Mouse (Mus musculus) adrenal gland, postnatal 10 days (tissue): ENCODE measurements around the gene Ptprcap. TPM values are rescaled to one million over a fixed set of nuclear protein-coding genes. Genes with fewer than 3 reads are reported as not detected.

Experiments
- DNase-seq: peaks from one replicate; pipeline ENCODE4 v3.0.0; 2021; ENCODE audit warnings: mixed read lengths
- total RNA-seq, 2 experiments: library from RNA; stranded (reverse); gene quantifications; 2 replicates each; pipeline ENCODE4 v1.2.3; 2021

Ptprcap gene
- total RNA-seq, 2 experiments from 2014 or later = 11.5 to 14.0 TPM

DNA sequence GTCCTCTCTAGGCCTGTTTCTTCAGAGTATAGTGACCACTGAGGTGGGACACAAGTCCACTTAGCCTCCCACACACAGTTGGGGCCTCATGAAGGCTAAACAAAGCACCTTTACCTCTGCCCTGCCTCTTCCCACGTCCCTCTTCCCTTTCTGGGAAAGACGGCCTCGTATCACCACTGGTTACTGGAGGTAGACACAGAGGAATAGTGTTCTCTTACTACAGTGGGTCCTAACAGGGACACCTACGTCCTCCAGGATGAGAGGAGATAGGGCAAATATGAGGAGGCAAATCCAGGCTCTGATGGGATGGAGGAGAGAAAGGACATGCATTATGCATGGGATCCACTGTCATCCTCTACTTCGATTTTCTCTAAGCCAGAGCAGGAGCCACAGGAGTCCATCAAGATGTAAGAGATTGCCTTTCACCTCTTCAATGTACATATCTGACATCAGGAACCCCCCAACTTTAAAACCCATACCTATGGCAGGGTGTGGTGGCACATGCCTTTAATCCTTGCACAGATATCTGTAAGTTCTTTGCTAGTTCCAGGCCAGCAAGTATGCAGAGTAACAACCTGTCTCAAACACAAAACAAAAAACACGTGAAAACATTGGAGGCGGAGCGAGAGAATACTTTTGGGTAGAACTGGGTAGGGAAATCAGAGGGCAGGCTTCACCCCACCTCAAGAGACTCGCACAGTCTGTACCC is 5.5 kb upstream of the Ptprcap start:
- no peak for DNase-seq

DNA sequence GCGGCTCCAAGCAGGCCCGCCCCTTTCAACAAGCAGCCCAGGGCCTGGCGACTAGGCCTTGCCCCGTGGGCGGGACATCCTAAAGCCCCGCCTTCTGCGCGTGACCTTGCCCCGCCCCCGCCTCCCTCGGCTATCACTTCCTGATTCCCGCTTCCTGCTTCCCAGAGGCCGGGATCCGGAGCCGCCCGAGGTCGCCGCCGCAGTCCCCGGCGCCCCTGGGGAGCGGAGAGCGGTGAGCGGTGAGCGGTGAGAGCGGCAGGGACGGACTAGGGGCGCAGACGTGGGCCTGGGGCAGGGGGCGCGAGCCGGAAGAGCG is 5.0 kb upstream of the Ptprcap start, which contains the start of gene Coro1b:
Gene Coro1b (plus strand): TSS at position 129 of the 316 bp plus-strand sequence.
- DNase-seq = peak; percentile 100

DNA sequence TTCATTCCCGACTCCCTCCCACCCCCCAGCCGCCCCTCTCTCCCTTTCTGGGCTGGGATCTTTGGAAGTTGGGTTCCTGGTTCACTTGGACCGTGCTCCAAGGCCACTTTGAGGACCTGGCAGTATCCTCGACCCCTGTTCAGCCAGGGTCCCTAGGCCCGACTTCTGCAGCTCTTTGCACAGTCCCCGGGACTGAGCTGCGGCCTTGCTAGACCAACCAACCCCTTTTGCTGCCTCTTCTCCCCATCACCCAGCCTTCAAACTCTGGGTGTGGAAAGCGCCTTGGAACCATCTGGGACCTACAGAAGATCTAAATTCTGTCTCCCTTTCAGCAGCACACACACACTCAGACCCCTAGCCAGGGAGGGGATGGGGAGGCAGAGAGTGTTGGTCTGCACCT is 4.6 kb upstream of the Ptprcap start:
- no peak for DNase-seq

DNA sequence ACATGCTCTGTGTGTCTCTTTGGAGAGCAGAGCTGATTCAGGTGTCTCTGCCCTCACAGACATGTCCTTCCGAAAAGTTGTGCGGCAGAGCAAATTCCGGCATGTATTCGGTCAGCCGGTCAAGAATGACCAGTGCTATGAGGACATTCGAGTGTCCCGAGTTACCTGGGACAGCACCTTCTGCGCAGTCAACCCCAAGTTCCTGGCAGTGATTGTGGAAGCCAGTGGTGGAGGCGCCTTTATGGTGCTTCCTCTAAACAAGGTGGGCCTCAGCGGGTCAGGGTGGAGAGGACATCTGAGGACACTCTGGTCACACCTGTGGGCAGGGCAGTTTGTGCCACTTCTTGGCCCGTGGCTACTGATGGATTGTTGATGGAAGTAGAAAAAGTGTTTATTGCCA is 4.1 kb upstream of the Ptprcap start:
- DNase-seq = no peak

DNA sequence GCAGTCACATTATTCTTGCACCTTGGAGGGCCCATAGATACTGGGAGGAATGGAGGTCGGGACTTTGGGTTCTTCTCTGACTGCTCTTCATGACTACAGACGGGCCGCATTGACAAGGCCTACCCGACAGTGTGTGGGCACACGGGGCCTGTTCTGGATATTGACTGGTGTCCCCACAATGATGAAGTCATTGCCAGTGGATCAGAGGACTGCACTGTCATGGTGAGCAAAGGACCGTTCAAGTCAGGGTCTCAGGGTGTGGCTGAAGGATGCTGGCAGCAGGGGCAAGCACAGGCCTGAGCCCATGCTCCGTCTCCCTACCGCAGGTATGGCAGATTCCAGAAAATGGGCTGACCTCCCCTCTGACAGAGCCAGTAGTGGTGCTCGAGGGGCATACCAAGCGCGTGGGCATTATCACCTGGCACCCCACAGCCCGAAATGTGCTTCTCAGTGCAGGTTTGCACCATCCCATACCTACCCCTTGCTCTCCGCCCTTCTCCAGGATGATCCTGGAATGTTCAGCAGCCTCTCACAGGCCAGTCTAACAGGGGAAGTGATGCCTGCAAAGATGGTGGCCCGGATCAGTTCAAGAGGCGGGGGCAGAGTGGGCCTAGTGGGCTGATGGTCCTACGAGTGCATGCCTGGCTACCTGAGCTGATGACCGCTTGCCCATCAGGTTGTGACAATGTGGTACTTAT is 3.5 kb upstream of the Ptprcap start:
- DNase-seq = no peak

DNA sequence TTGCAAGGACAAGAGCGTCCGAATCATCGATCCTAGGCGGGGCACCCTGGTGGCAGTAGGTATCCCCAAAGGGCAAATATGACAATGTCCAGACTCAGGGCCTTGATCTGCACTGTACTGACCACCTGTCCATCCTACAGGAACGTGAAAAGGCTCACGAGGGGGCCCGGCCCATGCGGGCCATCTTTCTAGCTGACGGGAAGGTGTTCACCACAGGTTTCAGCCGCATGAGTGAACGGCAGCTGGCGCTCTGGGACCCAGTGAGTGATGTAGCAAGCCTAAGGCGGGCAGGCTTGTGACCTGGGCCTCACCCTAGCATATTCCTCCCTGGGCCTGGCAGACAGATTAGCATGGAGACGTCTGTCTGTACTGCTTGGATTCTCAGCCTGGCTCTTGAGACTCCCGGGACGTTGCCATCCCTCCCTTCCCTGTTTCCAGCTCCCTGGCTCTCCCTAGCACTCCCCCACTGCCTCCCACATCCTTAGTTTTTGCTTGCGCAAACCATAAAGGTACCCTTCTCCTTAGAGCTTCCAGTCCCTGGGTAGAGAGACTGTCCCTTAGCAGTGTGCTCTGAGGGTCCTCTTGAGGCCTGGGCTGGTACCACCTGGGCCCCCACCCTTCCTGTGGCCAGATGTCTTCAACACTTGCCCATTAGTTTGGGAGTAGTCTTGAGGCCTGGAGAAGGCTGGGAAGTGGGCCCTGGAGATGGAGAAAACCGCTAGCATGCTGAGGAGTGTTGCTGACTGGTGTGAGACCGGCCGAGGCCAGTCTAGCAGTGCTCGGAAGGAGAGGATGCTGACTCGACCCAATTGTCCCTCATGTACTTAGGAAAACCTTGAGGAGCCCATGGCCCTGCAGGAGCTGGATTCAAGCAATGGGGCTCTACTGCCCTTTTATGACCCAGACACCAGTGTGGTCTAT is 2.6 kb upstream of the Ptprcap start:
- no peak for DNase-seq

DNA sequence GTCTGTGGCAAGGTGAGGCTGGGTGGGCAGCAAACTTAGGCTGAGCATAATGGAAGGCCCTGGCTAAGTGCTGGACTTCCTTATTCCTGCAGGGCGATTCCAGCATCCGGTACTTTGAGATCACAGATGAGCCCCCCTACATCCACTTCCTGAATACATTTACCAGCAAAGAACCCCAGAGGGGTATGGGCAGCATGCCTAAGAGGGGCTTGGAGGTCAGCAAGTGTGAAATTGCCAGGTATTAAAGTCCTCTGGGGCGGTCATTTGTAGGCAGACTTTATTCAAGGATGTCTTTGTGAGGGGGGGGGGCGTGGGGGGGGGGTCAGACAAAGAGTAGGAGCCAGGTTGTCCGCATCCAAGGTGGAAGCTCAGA is 1.9 kb upstream of the Ptprcap start:
- DNase-seq = no peak

DNA sequence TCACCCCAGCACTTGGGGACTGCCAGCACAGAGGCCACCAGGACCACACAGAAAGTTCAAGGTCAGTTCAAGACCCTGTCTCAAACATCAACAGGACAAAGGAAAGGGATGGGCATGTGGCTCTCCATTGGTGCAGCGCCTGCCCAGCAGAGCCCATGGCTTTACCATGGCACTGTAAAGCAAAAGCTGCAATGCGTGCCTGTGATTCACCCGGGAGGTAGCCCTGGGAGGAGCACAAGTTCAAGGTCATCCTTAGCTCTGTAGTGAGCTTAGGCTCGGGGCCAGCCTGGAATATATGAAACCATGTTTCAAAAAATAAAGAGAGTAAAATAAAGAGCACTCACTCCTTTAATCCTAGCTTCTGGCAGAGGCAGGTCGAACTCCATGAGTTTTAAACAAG is 1.5 kb upstream of the Ptprcap start:
- DNase-seq = no peak

DNA sequence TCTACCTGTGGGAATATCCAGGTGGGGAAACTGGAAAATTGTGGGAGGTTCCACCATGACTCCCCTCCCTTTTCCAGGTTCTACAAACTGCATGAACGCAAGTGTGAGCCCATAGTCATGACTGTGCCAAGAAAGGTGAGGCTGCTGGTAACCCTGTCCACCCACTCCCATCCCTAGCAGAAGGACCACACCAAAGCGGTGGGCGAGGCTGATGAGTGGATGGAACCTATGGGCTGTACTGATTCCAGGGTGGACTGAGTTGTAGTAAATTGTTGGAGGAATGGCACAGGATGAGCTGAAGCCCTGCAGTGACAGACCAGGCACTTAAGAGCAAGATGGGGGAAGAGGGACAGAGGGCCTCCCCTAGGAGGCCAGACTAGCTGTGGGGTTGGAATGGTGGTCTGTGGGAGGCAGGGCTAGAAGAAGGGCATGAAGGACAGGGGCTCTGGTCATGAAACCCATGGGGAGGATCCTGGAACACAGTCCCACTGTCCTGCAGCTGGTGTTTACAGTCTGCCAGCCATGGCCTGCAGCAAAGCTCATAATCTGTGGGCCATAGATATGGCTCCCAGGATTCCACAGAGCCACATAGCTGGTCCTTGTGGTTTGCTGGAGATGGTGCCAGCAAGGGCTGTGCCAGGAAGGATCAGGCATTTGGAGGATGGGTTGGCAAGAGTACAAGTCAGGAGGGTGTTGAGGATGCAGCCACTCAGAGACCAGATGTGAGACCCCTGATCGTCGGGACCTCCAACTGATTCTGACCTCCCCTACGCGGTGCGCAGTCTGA is 766 bp upstream of the Ptprcap start:
- DNase-seq = no peak

DNA sequence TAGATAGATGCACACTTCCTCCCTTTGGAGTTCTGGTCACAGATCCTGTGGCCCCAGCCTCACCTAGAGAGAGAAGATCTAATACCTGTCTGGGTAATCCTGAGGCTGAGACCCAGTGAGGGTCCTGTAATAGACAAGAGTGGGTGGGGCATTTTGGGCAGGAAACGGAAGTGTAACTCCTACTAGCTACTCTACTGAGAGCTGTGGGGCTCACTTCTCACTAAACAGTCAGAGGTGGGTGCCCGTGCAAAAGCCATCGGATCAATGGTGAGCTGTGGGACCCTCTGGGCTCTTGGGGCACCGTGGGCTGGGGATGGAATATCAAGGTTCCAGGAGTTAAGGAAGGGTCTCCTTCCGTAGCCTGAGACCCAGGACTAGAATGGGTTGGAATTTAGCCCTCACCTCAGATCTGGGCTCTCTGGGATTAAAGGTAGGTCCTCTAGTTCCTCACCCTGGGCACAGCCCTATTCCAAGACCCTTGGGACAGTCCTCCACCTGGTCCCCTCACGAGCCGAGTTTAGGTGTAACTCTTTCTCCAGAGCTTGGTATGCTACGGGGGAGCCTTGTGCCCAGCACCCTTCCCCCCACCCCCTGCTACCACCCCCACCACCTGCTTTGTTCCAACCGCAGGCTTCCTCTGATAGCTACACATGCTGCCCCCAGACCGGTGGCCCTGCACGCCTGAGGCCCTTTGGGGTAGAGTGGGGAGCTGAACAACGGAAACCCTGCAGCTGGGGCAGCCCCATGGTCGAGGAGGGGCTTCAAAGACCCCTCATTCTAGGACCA is 1.2 kb downstream of the Ptprcap start:
- no peak for DNase-seq

DNA sequence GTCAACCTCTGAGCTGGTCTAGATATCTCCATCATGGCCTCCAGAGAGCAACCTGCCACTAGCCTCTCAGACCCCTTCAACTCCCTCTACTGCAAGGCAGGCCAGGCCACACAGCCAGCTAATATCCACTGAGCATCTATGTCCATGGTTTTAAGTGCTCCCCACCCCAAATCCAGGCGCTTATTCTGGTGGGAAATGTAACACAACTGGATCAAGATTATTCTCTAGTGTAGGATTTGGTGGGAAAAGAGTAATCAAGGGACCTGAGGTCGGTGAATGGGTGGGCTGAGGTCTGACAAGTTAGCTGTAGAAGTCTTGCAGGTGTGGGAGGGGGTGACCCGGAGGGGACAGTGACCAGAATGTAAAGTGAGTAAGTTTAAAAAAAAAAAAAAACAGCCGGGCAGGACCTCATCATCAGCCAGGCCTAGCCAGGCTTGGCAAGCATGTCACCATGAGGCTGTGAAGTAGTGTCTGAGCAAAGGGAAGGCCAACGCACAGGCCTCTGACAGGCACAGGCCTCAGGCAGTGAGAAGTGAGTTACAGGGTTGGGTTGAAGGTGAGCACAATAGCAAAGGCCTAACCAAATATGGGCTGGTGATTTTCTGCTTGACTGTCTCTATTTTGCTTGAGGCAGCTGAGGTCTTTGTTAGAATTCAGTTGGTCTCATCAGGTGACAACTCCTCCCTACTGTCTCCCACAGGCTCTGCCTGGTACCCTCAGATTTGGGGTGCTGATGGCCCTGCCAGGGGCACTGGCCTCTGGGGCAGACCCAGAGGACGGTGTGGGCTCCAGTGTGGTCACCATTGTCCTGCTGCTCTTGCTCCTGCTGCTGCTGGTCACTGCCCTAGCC is 2.0 kb downstream of the Ptprcap start:
- no peak for DNase-seq

DNA sequence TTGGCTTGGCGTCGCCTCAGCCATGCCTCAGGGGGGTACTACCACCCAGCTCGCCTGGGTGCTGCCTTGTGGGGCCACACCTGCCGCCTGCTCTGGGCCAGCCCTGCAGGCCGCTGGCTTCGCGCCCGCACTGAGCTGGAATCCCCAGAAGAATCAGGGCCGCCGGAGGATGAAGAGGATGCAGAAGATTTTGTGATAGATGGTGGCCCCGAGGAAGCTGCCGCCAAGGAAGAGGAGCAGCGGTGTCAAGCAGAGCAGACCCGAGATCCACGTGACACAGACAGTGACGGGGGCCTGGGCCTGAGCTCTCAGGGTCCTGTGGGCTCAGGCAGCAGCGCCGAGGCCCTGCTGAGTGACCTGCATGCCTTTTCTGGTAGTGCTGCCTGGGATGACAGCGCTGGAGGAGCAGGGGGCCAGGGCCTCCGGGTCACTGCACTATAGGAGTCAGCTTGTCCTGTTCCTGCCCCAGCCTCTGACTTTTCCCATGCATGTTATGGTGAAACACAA is 2.7 kb downstream of the Ptprcap start:
- no peak for DNase-seq

DNA sequence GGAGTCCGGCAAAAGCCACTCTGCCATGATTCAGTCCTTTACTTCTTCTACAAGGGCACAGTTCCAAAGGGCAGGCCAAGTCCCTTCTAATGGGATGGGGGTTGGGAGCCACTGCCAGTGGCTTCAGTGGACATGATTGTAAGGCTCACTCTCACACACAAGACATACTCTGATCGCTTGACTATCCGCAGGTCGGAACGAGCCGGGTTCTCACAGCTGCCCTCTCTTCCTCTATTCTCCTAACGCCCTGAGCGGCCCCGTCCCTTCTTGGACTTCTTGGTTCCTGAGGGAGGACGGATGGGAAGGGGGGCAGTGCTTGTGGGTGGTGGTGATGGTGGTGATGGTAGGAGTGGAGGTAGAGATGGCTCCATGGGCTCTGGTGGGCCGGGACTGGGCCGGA is 3.4 kb downstream of the Ptprcap start:
- no peak for DNase-seq

DNA sequence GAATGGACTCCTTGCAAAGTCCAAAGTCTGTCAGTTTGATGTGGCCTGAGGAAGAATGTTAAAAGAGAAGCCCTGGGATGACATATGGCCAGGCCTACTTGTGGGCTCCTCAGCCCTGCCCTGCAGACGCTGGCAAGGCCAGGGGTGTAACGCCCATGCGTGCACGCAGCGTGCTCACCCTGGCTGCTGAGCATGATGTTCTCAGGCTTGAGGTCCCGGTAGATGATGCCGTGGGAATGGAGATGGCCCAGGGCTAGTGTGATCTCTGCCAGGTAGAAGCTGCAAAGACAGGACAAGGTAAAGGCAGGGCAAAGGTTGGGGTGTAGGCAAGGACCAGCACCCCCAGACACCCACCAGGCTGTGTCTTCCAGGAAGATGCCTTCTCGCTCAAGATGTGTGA is 5.6 kb downstream of the Ptprcap start:
- no peak for DNase-seq

DNA sequence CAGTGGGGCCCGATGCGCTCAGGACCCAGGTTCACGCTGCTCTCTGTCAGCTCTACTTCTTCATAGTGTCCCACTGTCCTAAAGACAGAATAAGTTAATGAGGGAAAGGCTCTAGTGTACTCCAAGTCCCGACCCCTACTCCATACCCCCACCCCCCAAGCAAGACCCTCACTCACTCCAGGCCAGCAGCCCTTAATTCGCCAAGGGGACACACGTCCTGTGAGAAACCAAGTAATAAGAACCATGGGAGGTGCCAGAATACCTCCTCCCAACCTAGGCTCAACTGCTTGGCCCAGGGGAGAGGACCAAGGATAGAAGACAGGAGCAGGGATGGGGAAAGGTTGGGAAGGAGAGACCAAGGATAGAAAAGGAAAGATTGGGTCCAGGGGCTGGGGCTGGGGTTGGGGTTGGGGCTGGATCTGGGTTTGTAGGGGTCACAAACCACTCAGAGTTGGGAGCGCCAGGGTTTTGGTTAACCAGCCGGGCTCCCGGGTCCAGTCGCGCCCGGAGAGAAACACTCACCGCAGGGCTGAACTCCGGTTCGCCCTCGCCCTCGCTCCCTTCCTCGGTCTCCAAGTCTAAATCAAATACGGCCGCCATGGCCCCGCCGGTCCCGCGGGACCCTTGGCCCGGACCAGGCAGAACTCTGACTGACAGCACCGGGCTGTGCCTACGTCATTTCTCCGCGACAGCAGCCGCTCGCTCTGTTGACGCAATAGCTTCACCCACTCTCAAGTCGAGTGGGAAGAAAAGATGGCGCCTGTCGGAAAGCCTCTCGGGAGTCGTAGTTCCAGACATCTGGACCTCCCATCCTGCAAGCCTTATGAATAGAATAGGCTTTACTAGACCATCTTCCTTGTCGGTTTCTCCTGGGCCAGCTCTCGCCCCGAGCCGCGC is 9.5 kb downstream of the Ptprcap start, which contains the start of gene Rps6kb2:
Gene Rps6kb2 (minus strand): TSS at position 709 of the 897 bp plus-strand sequence.
- DNase-seq = peak; percentile 98

DNA sequence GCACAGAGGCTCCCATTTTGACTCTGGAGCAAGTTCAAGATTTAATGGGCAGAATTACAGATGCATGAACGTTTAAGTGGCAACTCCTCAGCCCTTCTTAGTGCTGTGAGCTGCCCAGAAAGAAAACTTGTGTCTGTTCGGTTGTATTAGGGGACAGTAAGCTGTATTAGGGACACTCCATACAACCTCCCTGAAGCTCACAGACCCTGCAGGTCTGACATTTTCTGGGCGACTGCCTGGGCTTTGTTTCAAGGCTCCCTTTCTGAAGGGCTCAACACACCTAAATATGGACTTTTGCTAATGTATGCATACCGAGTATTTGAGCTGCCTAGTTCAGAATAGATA is 10.1 kb downstream of the Ptprcap start:
- DNase-seq = no peak

DNA sequence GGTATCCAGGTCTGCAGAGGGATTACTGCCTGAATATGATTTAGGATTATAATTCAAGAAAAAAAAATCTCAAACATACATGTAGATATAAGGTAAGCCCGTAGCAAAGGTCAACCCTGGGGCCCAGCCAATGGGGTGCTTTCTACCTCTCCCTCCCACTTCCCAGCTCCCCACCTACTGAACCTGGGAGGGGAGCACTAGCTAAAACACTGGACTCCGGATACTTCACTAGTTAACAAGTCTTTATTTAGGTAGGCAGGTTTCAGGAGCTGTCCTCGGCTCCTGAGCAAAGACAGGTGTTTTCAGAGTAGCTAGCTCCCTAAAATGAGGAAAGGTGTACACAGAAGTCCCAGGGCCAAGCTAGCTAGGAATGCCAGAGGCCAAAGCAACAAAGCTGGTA is 10.7 kb downstream of the Ptprcap start:
- DNase-seq = no peak

DNA sequence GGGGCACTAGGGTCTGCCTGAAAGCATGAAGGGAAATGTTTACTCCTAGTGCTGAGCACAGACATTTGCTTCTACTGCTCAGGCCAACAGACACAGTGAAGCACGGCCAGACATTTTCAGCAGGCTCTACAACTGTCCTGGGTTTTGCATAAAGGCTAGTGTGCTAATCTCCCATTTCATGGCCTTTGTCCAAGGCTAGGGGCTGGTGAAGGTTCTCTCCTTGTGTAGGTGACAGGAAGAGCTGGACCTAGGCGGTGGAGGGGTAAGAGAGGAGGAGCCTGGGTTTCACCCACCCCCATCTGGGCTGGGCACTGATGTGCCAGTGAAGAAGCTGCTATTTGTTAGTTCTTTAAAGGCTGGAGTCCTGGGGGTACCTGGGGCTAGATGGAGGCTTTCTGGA is 11.3 kb downstream of the Ptprcap start:
- peak; percentile 67 for DNase-seq
